Mouse (Mus musculus) kidney, adult 2 months (tissue): ENCODE results near the gene Sdk2. TPM values are rescaled to one million over a fixed set of nuclear protein-coding genes. Genes with fewer than 3 reads are reported as not detected.
A peak's percentile ranks its signal among the peaks of the same experiment; 100 is the strongest.

Source experiments
- DNase-seq: peaks from one replicate; pipeline ENCODE4 v3.0.0; 2021
- H3K27ac ChIP-seq: fragments of 200-500 bp; 2 replicates; pipeline ENCODE4 v1.5.1; 2012; ENCODE audit warnings: low read depth, low read length, control low read depth, inconsistent platforms; ENCODE audit not compliant: insufficient read depth
- H3K27me3 ChIP-seq: fragments of 200-500 bp; replicated peaks from 2 replicates; pipeline ENCODE4 v1.6.1; 2012; ENCODE audit warnings: mild to moderate bottlenecking, moderate library complexity, low read length, inconsistent platforms; ENCODE audit not compliant: control insufficient read depth, insufficient read depth
- H3K36me3 ChIP-seq: fragments of 200-500 bp; 2 replicates; pipeline ENCODE4 v1.6.1; 2012; ENCODE audit warnings: mild to moderate bottlenecking, moderate library complexity, low read length, inconsistent platforms; ENCODE audit not compliant: control insufficient read depth, insufficient read depth
- H3K4me1 ChIP-seq: fragments of 200-500 bp; 2 replicates; pipeline ENCODE4 v1.6.1; 2011; ENCODE audit warnings: low read length; ENCODE audit not compliant: control insufficient read depth, insufficient read depth
- H3K4me3 ChIP-seq: fragments of 200-500 bp; 2 replicates; pipeline ENCODE4 v1.5.1; 2011; ENCODE audit warnings: mild to moderate bottlenecking, low read depth, low read length, control low read depth; ENCODE audit not compliant: insufficient read depth
- CTCF ChIP-seq: fragments of 200-500 bp; conservative IDR thresholded peaks from 2 replicates; pipeline ENCODE4 v1.5.1; 2011; ENCODE audit warnings: low read depth, mild to moderate bottlenecking, control low read depth, low read length, moderate library complexity, mixed read lengths; ENCODE audit not compliant: insufficient read depth, insufficient read length
- POLR2A ChIP-seq: fragments of 200-500 bp; IDR thresholded peaks from one replicate; pipeline ENCODE4 v1.6.1; 2011; ENCODE audit warnings: low read depth, low read length, control low read depth
- WGBS: fragments of 180-500 bp; shearing (Covaris S2); methylation state at CpG from one replicate; pipeline ENCODE4 v1.1.7; 2018; 5-methylcytosine and 5-hydroxymethylcytosine counted together
- polyA plus RNA-seq: library from polyadenylated mRNA; depleted of rRNA; stranded (reverse); fragments of >200 nt; gene quantifications from 2 replicates; pipeline ENCODE4 v1.2.3, GENCODE M21; 2012

Sdk2 gene
- polyA plus RNA-seq, 1 experiment: 0.63 TPM

- DNase-seq: peak; percentile 84
- H3K4me3 ChIP-seq: peak overlapping the region; percentile 68
- peaks cover 9% of the 10 kb centered on the region; the same call in 1 of the 2 replicates for H3K4me1 ChIP-seq
- no peak for TF ChIP-seq POLR2A
- peak; percentile 39 for TF ChIP-seq CTCF
- H3K27ac ChIP-seq: peak overlapping the region; percentile 79
- 1% methylated on average over 67 of the region's 67 CpGs for WGBS
- no peaks in the 10 kb centered on the region for H3K36me3 ChIP-seq
- no peaks in the 10 kb centered on the region for H3K27me3 ChIP-seq
Observed at GRCm38 (mm10) chr11:113750571-113751483, 316.0 kb downstream of the Sdk2 start.

DNA sequence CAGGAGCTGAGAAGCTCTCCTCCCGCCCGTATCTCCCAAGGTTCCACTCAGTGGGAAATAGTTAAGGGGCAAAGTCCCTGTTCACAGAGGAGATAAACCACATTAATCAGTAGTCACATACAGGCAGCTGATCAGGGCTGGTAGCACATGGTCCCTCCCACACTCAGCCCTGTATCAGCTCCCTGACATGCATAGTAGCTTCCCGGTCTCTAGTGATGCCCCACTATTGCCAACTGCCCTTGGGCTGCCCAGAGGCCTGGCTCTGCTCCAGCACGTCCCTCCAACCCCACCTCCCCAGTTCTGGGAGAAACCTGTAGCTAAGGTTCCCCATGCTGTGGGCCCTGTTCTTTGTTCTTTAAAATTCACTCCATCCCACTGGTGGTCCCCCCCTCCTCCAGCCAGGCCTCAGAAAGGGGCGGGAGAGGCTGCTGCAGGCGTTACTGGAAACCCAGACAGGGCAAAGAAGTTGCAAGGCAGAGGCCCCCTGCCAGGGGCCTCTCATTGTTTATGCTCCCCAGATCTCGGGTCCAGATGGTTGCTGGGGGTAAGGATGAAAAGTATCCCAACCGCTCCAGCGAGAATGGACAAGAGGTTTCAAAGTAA is 317.0 kb downstream of the Sdk2 start:
- WGBS: 21% methylated on average over 9 of the region's 9 CpGs
- Histone ChIP-seq H3K27ac (peak overlapping the region; percentile 79), H3K4me1 (peaks cover 9% of the 10 kb centered on the region; the same call in 1 of the 2 replicates), H3K4me3 (peak overlapping the region; percentile 68), H3K27me3 (no peaks in the 10 kb centered on the region), H3K36me3 (no peaks in the 10 kb centered on the region)
- no peak for DNase-seq
- TF ChIP-seq POLR2A (no peak), CTCF (no peak)

- peak overlapping the region; percentile 68 for H3K4me3 ChIP-seq
- peak; percentile 60 for DNase-seq
- peaks cover 9% of the 10 kb centered on the region; the same call in 1 of the 2 replicates for H3K4me1 ChIP-seq
- H3K36me3 ChIP-seq: no peaks in the 10 kb centered on the region
- WGBS: 36% methylated on average over 21 of the region's 21 CpGs
- no peak for TF ChIP-seq CTCF
- TF ChIP-seq POLR2A: no peak
- H3K27me3 ChIP-seq: no peaks in the 10 kb centered on the region
- H3K27ac ChIP-seq: peak overlapping the region; percentile 79
Observed at GRCm38 (mm10) chr11:113748797-113749521, 317.9 kb downstream of the Sdk2 start.

- no peaks in the 10 kb centered on the region for H3K36me3 ChIP-seq
- no peak overlapping the region for H3K4me3 ChIP-seq
- peaks cover 9% of the 10 kb centered on the region; the same call in 1 of the 2 replicates for H3K4me1 ChIP-seq
- DNase-seq: no peak
- H3K27ac ChIP-seq: peak overlapping the region; percentile 47
- H3K27me3 ChIP-seq: no peaks in the 10 kb centered on the region
- 78% methylated on average over 11 of the region's 11 CpGs for WGBS
- no peak for TF ChIP-seq POLR2A
- TF ChIP-seq CTCF: no peak
Observed at GRCm38 (mm10) chr11:113747725-113748380, 319.0 kb downstream of the Sdk2 start.

GRCm38 (mm10) chr11:113747056-113747455 is 319.8 kb downstream of the Sdk2 start:
- TF ChIP-seq POLR2A: no peak
- no peak for TF ChIP-seq CTCF
- peak overlapping the region; percentile 28; the same call in 1 of the 2 replicates for H3K4me3 ChIP-seq
- DNase-seq: peak; percentile 89

GRCm38 (mm10) chr11:113745961-113746360 is 320.9 kb downstream of the Sdk2 start:
- Histone ChIP-seq H3K4me1 (peaks cover 6% of the 10 kb centered on the region; the same call in 1 of the 2 replicates), H3K36me3 (no peaks in the 10 kb centered on the region), H3K27me3 (no peaks in the 10 kb centered on the region), H3K4me3 (no peak overlapping the region), H3K27ac (no peak overlapping the region)
- 55% methylated on average over 4 of the region's 4 CpGs for WGBS
- TF ChIP-seq CTCF: no peak
- TF ChIP-seq POLR2A: no peak
- no peak for DNase-seq

More at GRCm38 (mm10) chr11:113747056-113747455, 319.8 kb downstream of the Sdk2 start:
- WGBS: 58% methylated on average over 16 of the region's 16 CpGs
- Histone ChIP-seq H3K4me1 (peaks cover 8% of the 10 kb centered on the region; the same call in 1 of the 2 replicates), H3K27ac (peak overlapping the region; percentile 47), H3K36me3 (no peaks in the 10 kb centered on the region), H3K27me3 (no peaks in the 10 kb centered on the region)
